Mouse (Mus musculus): ENCODE results near the gene Hist2h3c1.
"Not testable (repeated sequence)": the region's sequence is repeated elsewhere in the genome, so short reads cannot be mapped to it uniquely, and the experiment has no call there.

The Hist2h3c1 gene

GRCm38 (mm10) chr3:96267541-96267940, 21.1 kb downstream of the Hist2h3c1 start:
- peak overlapping the region; percentile 79 for H3K4me3 ChIP-seq (replicated peaks; ENCODE audit: low read length)
- H3K27me3 ChIP-seq (ENCODE audit: insufficient read depth, low read length): no peaks in the 10 kb centered on the region
- TF ChIP-seq NANOG (IDR thresholded peaks at IDR 0.05; ENCODE audit: borderline replicate concordance, low read length) (no peak), POU5F1 (IDR thresholded peaks at IDR 0.05; ENCODE audit: borderline replicate concordance, low read length) (no peak)
- no peaks in the 10 kb centered on the region for H3K36me3 ChIP-seq (ENCODE audit: insufficient read depth, low read length)
- H3K4me1 ChIP-seq (replicated peaks; ENCODE audit: low read depth, low read length): peaks cover 33% of the 10 kb centered on the region
- H3K9me3 ChIP-seq (ENCODE audit: low read length): no peaks in the 10 kb centered on the region

GRCm38 (mm10) chr3:96268051-96268775, 21.7 kb downstream of the Hist2h3c1 start, which contains the start of gene Hist2h3b:
Hist2h3b (plus strand) TSS chr3:96268654.
- Histone ChIP-seq H3K9me3 (ENCODE audit: low read length) (no peaks in the 10 kb centered on the region), H3K4me1 (replicated peaks; ENCODE audit: low read depth, low read length) (peaks cover 32% of the 10 kb centered on the region), H3K36me3 (ENCODE audit: insufficient read depth, low read length) (no peaks in the 10 kb centered on the region), H3K4me3 (replicated peaks; ENCODE audit: low read length) (peak within 1 kb of the TSS; percentile 85), H3K27me3 (ENCODE audit: insufficient read depth, low read length) (no peaks in the 10 kb centered on the region)
- TF ChIP-seq POU5F1 (IDR thresholded peaks at IDR 0.05; ENCODE audit: borderline replicate concordance, low read length) (no peak), NANOG (IDR thresholded peaks at IDR 0.05; ENCODE audit: borderline replicate concordance, low read length) (no peak), CTCF (conservative IDR thresholded peaks at IDR 0.05; ENCODE audit: low read length) (no peak)

GRCm38 (mm10) chr3:96268776-96269378, 22.4 kb downstream of the Hist2h3c1 start:
- H3K27me3 ChIP-seq (ENCODE audit: insufficient read depth, low read length); H3K9me3 ChIP-seq (ENCODE audit: low read length); H3K36me3 ChIP-seq (ENCODE audit: insufficient read depth, low read length): not testable (repeated sequence)
- H3K4me3 ChIP-seq (replicated peaks; ENCODE audit: low read length): peak overlapping the region; percentile 79
- peaks cover 34% of the 10 kb centered on the region for H3K4me1 ChIP-seq (replicated peaks; ENCODE audit: low read depth, low read length)

- peaks cover 34% of the 10 kb centered on the region for H3K4me1 ChIP-seq (replicated peaks; ENCODE audit: low read depth, low read length)
- no peaks in the 10 kb centered on the region for H3K9me3 ChIP-seq (ENCODE audit: low read length)
- TF ChIP-seq POU5F1 (IDR thresholded peaks at IDR 0.05; ENCODE audit: borderline replicate concordance, low read length) (0 out of 2 replicates have a peak, but pooled peaks have one; percentile 57), NANOG (IDR thresholded peaks at IDR 0.05; ENCODE audit: borderline replicate concordance, low read length) (no peak)
- no peaks in the 10 kb centered on the region for H3K27me3 ChIP-seq (ENCODE audit: insufficient read depth, low read length)
- H3K36me3 ChIP-seq (ENCODE audit: insufficient read depth, low read length): no peaks in the 10 kb centered on the region
- H3K4me3 ChIP-seq (replicated peaks; ENCODE audit: low read length): peak within 1 kb of the TSS; percentile 85
Measured at GRCm38 (mm10) chr3:96269511-96270474, 23.3 kb downstream of the Hist2h3c1 start, which contains the start of gene Hist2h2bb. Hist2h2bb (plus strand) TSS chr3:96269752.

- Histone ChIP-seq H3K9me3 (ENCODE audit: low read length) (no peaks in the 10 kb centered on the region), H3K4me3 (replicated peaks; ENCODE audit: low read length) (peak overlapping the region; percentile 78), H3K4me1 (replicated peaks; ENCODE audit: low read depth, low read length) (peaks cover 34% of the 10 kb centered on the region), H3K27me3 (ENCODE audit: insufficient read depth, low read length) (no peaks in the 10 kb centered on the region), H3K36me3 (ENCODE audit: insufficient read depth, low read length) (no peaks in the 10 kb centered on the region)
- no peak for TF ChIP-seq CTCF (conservative IDR thresholded peaks at IDR 0.05; ENCODE audit: low read length)
Measured at GRCm38 (mm10) chr3:96273591-96274465, 27.3 kb downstream of the Hist2h3c1 start.

GRCm38 (mm10) chr3:96277428-96277799, 30.9 kb downstream of the Hist2h3c1 start:
- peak; percentile 30; the same call in 1 of the 2 replicates for TF ChIP-seq CTCF (conservative IDR thresholded peaks at IDR 0.05; ENCODE audit: low read length)
- no peak for TF ChIP-seq NANOG (IDR thresholded peaks at IDR 0.05; ENCODE audit: borderline replicate concordance, low read length)
- Histone ChIP-seq H3K4me1 (replicated peaks; ENCODE audit: low read depth, low read length) (peaks cover 52% of the 10 kb centered on the region), H3K27me3 (ENCODE audit: insufficient read depth, low read length) (no peaks in the 10 kb centered on the region)

GRCm38 (mm10) chr3:96277800-96278624, 31.5 kb downstream of the Hist2h3c1 start:
- Histone ChIP-seq H3K4me3 (replicated peaks; ENCODE audit: low read length) (peak overlapping the region; percentile 82), H3K9me3 (ENCODE audit: low read length) (no peaks in the 10 kb centered on the region), H3K27me3 (ENCODE audit: insufficient read depth, low read length) (no peaks in the 10 kb centered on the region), H3K4me1 (replicated peaks; ENCODE audit: low read depth, low read length) (peaks cover 52% of the 10 kb centered on the region), H3K36me3 (ENCODE audit: insufficient read depth, low read length) (no peaks in the 10 kb centered on the region)
- TF ChIP-seq CTCF (conservative IDR thresholded peaks at IDR 0.05; ENCODE audit: low read length) (peak; percentile 70), POU5F1 (IDR thresholded peaks at IDR 0.05; ENCODE audit: borderline replicate concordance, low read length) (no peak), NANOG (IDR thresholded peaks at IDR 0.05; ENCODE audit: borderline replicate concordance, low read length) (no peak)

More at GRCm38 (mm10) chr3:96277428-96277799, 30.9 kb downstream of the Hist2h3c1 start:
- H3K4me3 ChIP-seq (replicated peaks; ENCODE audit: low read length): peak overlapping the region; percentile 82
- H3K36me3 ChIP-seq (ENCODE audit: insufficient read depth, low read length): no peaks in the 10 kb centered on the region
- H3K9me3 ChIP-seq (ENCODE audit: low read length): no peaks in the 10 kb centered on the region
